Mouse (Mus musculus): ENCODE measurements around the gene Pxmp2. TPM values are rescaled to one million over a fixed set of nuclear protein-coding genes. Genes with fewer than 3 reads are reported as not detected.

Gene Pxmp2
- 7.4 and 9.5 TPM in 2 replicates for polyA plus RNA-seq (2016; fragmentation: Nextera tagmentation; extraction: Ambion mirVana)

GRCm38 (mm10) chr5:110285770-110286445 is at the start of gene Pxmp2, which contains the start of gene Pole:
Gene Pxmp2, minus strand, starts transcription at chr5:110286186.
Gene Pole, plus strand, starts transcription at chr5:110286306.
- H3K27ac ChIP-seq: no peak within 1 kb of the TSS
- ATAC-seq (ENCODE audit: low FRiP score): peak; percentile 99

DNA sequence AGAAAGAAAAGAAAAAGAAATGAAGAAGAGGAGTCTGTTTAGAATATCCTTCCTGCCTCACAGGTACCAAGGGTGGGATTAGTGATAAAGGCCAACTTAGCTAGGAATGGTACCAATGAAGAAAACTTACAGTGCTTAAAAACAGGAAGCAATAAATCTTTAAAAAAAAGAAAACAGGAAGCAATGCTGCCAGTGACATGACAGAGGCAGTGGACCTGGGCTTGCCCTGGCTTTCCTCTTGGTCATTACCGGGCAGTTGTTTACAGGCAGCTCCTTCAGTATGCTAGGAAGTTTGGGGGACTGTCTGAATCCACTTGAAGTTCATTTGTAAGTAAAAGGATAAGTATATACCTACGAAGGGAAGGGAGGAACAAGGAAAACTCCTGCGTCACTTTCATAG is 44.5 kb upstream of the Pxmp2 start:
- Histone ChIP-seq H3K4me2 (replicated peaks) (no peak overlapping the region), H3K27me3 (no peaks in the 10 kb centered on the region), H3K4me1 (no peaks in the 10 kb centered on the region), H3K9me3 (replicated peaks) (no peaks in the 10 kb centered on the region), H3K9ac (no peak overlapping the region), H3K36me3 (peaks cover 64% of the 10 kb centered on the region), H3K4me3 (no peak overlapping the region), H3K27ac (no peak overlapping the region)
- ATAC-seq (ENCODE audit: low FRiP score): no peak
- 89% methylated on average over 3 of the region's 3 CpGs for WGBS

More at GRCm38 (mm10) chr5:110285770-110286445, at the start of gene Pxmp2, which contains the start of gene Pole:
- Histone ChIP-seq H3K27me3 (peaks cover 21% of the 10 kb centered on the region), H3K9ac (peak within 1 kb of the TSS; percentile 83), H3K4me1 (peaks cover 17% of the 10 kb centered on the region), H3K4me2 (replicated peaks) (peak within 1 kb of the TSS; percentile 95), H3K9me3 (replicated peaks) (no peaks in the 10 kb centered on the region), H3K36me3 (peaks cover 9% of the 10 kb centered on the region), H3K4me3 (peak within 1 kb of the TSS; percentile 76)
- under 1% methylated on average over 58 of the region's 64 CpGs for WGBS

GRCm38 (mm10) chr5:110313127-110313526 is 27.1 kb upstream of the Pxmp2 start:
- Histone ChIP-seq H3K4me2 (replicated peaks) (no peak overlapping the region), H3K9ac (no peak overlapping the region), H3K9me3 (replicated peaks) (no peaks in the 10 kb centered on the region), H3K27me3 (no peaks in the 10 kb centered on the region), H3K27ac (no peak overlapping the region), H3K4me1 (no peaks in the 10 kb centered on the region), H3K4me3 (no peak overlapping the region), H3K36me3 (peaks cover 53% of the 10 kb centered on the region)
- 93% methylated on average over 3 of the region's 3 CpGs for WGBS
- no peak for ATAC-seq (ENCODE audit: low FRiP score)

GRCm38 (mm10) chr5:110308861-110309260 is 22.9 kb upstream of the Pxmp2 start:
- Histone ChIP-seq H3K4me1 (no peaks in the 10 kb centered on the region), H3K9me3 (replicated peaks) (no peaks in the 10 kb centered on the region), H3K36me3 (peaks cover 65% of the 10 kb centered on the region), H3K4me3 (no peak overlapping the region), H3K27ac (no peak overlapping the region), H3K4me2 (replicated peaks) (no peak overlapping the region), H3K9ac (no peak overlapping the region), H3K27me3 (no peaks in the 10 kb centered on the region)
- no peak for ATAC-seq (ENCODE audit: low FRiP score)
- WGBS: 95% methylated on average over 7 of the region's 7 CpGs

- no peak overlapping the region for H3K4me2 ChIP-seq (replicated peaks)
- no peak overlapping the region for H3K9ac ChIP-seq
- no peak for ATAC-seq (ENCODE audit: low FRiP score)
- WGBS: 92% methylated on average over 2 of the region's 2 CpGs
- no peaks in the 10 kb centered on the region for H3K27me3 ChIP-seq
- H3K4me1 ChIP-seq: no peaks in the 10 kb centered on the region
- no peak overlapping the region for H3K4me3 ChIP-seq
- no peak overlapping the region for H3K27ac ChIP-seq
- H3K36me3 ChIP-seq: peaks cover 55% of the 10 kb centered on the region
- no peaks in the 10 kb centered on the region for H3K9me3 ChIP-seq (replicated peaks)
These were observed 14.6 kb upstream of the Pxmp2 start for GRCm38 (mm10) chr5:110300591-110300990.

GRCm38 (mm10) chr5:110296637-110297036 is 10.7 kb upstream of the Pxmp2 start:
- H3K27ac ChIP-seq: no peak overlapping the region

DNA sequence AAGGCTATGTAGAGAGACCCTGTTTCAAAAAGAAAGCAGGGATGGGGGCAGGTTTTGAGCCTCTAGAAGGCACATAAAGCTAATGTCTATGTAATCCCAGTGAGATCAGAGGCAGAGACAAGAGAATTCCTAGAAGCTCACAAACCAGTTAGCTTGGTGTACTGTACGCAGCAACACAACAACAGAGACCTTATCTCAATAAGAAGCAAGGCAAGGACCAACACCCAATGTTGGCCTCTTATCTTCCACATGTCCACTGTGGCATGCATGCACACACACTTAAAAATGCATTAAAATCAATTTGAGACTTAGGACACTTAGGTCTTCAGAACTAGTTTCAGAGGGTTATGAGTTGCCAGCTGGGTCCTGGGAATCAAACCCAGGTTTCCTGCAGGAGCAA is 5.7 kb upstream of the Pxmp2 start:
- Histone ChIP-seq H3K36me3 (peaks cover 38% of the 10 kb centered on the region), H3K27ac (no peak overlapping the region), H3K4me2 (replicated peaks) (no peak overlapping the region), H3K9me3 (replicated peaks) (no peaks in the 10 kb centered on the region), H3K4me1 (peaks cover 4% of the 10 kb centered on the region; the same call in 1 of the 2 replicates), H3K4me3 (no peak overlapping the region), H3K9ac (no peak overlapping the region), H3K27me3 (no peaks in the 10 kb centered on the region)
- WGBS: 100% methylated on average over 1 of the region's 1 CpGs
- ATAC-seq (ENCODE audit: low FRiP score): no peak

More at GRCm38 (mm10) chr5:110296637-110297036, 10.7 kb upstream of the Pxmp2 start:
- Histone ChIP-seq H3K9ac (no peak overlapping the region), H3K27me3 (no peaks in the 10 kb centered on the region), H3K9me3 (replicated peaks) (no peaks in the 10 kb centered on the region), H3K4me3 (no peak overlapping the region), H3K36me3 (peaks cover 47% of the 10 kb centered on the region), H3K4me1 (no peaks in the 10 kb centered on the region), H3K4me2 (replicated peaks) (no peak overlapping the region)
- WGBS: 100% methylated on average over 1 of the region's 1 CpGs
- no peak for ATAC-seq (ENCODE audit: low FRiP score)

GRCm38 (mm10) chr5:110287084-110287475 is 1.1 kb upstream of the Pxmp2 start:
- H3K9me3 ChIP-seq (replicated peaks): no peaks in the 10 kb centered on the region
- H3K27me3 ChIP-seq: peaks cover 21% of the 10 kb centered on the region
- no peak overlapping the region; the same call in 1 of the 2 replicates for H3K4me3 ChIP-seq
- H3K4me1 ChIP-seq: peaks cover 17% of the 10 kb centered on the region
- ATAC-seq (ENCODE audit: low FRiP score): no peak
- H3K4me2 ChIP-seq (replicated peaks): peak overlapping the region; percentile 95
- no peak overlapping the region for H3K27ac ChIP-seq
- no peak overlapping the region for H3K9ac ChIP-seq
- WGBS: 76% methylated on average over 2 of the region's 2 CpGs
- peaks cover 13% of the 10 kb centered on the region for H3K36me3 ChIP-seq

GRCm38 (mm10) chr5:110286446-110287083 is 579 bp upstream of the Pxmp2 start:
- Histone ChIP-seq H3K27ac (no peak overlapping the region), H3K4me3 (peak overlapping the region; percentile 76), H3K36me3 (peaks cover 11% of the 10 kb centered on the region), H3K4me2 (replicated peaks) (peak overlapping the region; percentile 95), H3K4me1 (peaks cover 17% of the 10 kb centered on the region), H3K9ac (peak overlapping the region; percentile 83), H3K9me3 (replicated peaks) (no peaks in the 10 kb centered on the region), H3K27me3 (peaks cover 21% of the 10 kb centered on the region)
- no peak; the same call in 1 of the 2 replicates for ATAC-seq (ENCODE audit: low FRiP score)
- 4% methylated on average over 29 of the region's 31 CpGs for WGBS

DNA sequence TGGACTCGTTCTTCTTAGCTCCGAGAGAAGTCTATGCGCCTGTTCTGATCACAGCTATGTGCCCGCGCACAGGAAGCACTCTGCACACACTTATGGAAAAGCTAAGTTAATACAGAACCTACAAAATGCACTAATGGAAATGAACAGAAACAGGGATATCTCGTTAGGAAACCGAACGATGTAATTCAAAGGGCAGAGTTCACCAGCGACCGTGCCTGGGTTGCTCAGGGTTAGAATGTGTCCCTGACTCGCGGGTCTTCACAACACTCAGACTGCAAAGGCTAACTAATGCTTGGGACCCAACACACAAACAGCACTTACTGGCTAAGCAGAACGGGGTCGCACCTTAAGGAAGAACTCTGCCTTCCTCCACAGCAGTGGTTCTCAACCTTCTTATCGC is 830 bp downstream of the Pxmp2 start:
- Histone ChIP-seq H3K9ac (no peak overlapping the region), H3K27me3 (peaks cover 21% of the 10 kb centered on the region), H3K9me3 (replicated peaks) (no peaks in the 10 kb centered on the region), H3K4me3 (peak overlapping the region; percentile 76), H3K4me1 (peaks cover 17% of the 10 kb centered on the region), H3K36me3 (peaks cover 6% of the 10 kb centered on the region; the same call in 1 of the 2 replicates), H3K27ac (no peak overlapping the region), H3K4me2 (replicated peaks) (peak overlapping the region; percentile 95)
- 12% methylated on average over 15 of the region's 15 CpGs for WGBS
- no peak for ATAC-seq (ENCODE audit: low FRiP score)

- H3K27ac ChIP-seq: no peak overlapping the region
- WGBS: 9% methylated on average over 4 of the region's 4 CpGs
- H3K36me3 ChIP-seq: peaks cover 3% of the 10 kb centered on the region; the same call in 1 of the 2 replicates
- ATAC-seq (ENCODE audit: low FRiP score): no peak
- H3K4me2 ChIP-seq (replicated peaks): no peak overlapping the region
- no peaks in the 10 kb centered on the region for H3K9me3 ChIP-seq (replicated peaks)
- H3K9ac ChIP-seq: no peak overlapping the region
- H3K27me3 ChIP-seq: peaks cover 21% of the 10 kb centered on the region
- H3K4me1 ChIP-seq: peaks cover 17% of the 10 kb centered on the region
- no peak overlapping the region for H3K4me3 ChIP-seq
These were observed 1.4 kb downstream of the Pxmp2 start for GRCm38 (mm10) chr5:110284536-110284935.

GRCm38 (mm10) chr5:110281984-110282383 is 4.0 kb downstream of the Pxmp2 start:
- H3K36me3 ChIP-seq: no peaks in the 10 kb centered on the region
- H3K4me2 ChIP-seq (replicated peaks): no peak overlapping the region
- no peaks in the 10 kb centered on the region for H3K9me3 ChIP-seq (replicated peaks)
- no peak overlapping the region for H3K4me3 ChIP-seq
- H3K27ac ChIP-seq: no peak overlapping the region
- no peak for ATAC-seq (ENCODE audit: low FRiP score)
- H3K9ac ChIP-seq: no peak overlapping the region
- peaks cover 21% of the 10 kb centered on the region for H3K27me3 ChIP-seq
- H3K4me1 ChIP-seq: peaks cover 14% of the 10 kb centered on the region
- 86% methylated on average over 2 of the region's 2 CpGs for WGBS

Data from hindbrain, embryonic 12.5 days (tissue).